Mouse (Mus musculus) cerebellum, adult 2 months (tissue): Measurements from ENCODE around the gene Fam53a.

Experiments used
- CTCF ChIP-seq: fragments of 200-500 bp; IDR thresholded peaks from 2 replicates; pipeline ENCODE4 v1.5.1; 2011; ENCODE audit warnings: low read depth, mild to moderate bottlenecking, control low read depth, low read length, moderate library complexity, borderline replicate concordance; ENCODE audit not compliant: insufficient read depth
- POLR2A ChIP-seq: fragments of 200-500 bp; IDR thresholded peaks from 2 replicates; pipeline ENCODE4 v1.6.1; 2011; ENCODE audit warnings: low read length, control low read depth, borderline replicate concordance; ENCODE audit not compliant: insufficient read depth

- TF ChIP-seq POLR2A, result no peak
- no peak for TF ChIP-seq CTCF
These were observed 626 bp upstream of the Fam53a start for GRCm38 (mm10) chr5:33630061-33630460.
